Mouse (Mus musculus): ENCODE data around the gene Palb2. TPM values are rescaled to one million over a fixed set of nuclear protein-coding genes. Genes with fewer than 3 reads are reported as not detected.

Palb2 gene
- polyA plus RNA-seq, 1 experiment, result 10.7 TPM

- WGBS, result under 1% methylated on average over 60 of the region's 60 CpGs
- H3K4me1 ChIP-seq (ENCODE audit: control insufficient read depth, insufficient read depth, low read length), result peaks cover 4% of the 10 kb centered on the region
- peak within 1 kb of the TSS; percentile 81 for H3K27ac ChIP-seq (ENCODE audit: control insufficient read depth, insufficient read depth, low read depth, low read length, poor library complexity)
- H3K4me3 ChIP-seq (replicated peaks; ENCODE audit: control insufficient read depth, low read depth, low read length), result peak within 1 kb of the TSS; percentile 95
- no peak for TF ChIP-seq CTCF (IDR thresholded peaks at IDR 0.05; ENCODE audit: control insufficient read depth, insufficient read depth, low read length)
- peak; percentile 38; the same call in 1 of the 2 replicates for TF ChIP-seq POLR2A (IDR thresholded peaks at IDR 0.05; ENCODE audit: borderline replicate concordance, control insufficient read depth, low read depth, low read length)
Measured at GRCm38 (mm10) chr7:122066945-122067516, 65.8 kb downstream of the Palb2 start, which contains the start of the genes Ubfd1 and Ears2. Gene Ubfd1 (plus strand): TSS chr7:122067175. Gene Ears2 (minus strand): TSS chr7:122067263.

- TF ChIP-seq CTCF (IDR thresholded peaks at IDR 0.05; ENCODE audit: control insufficient read depth, insufficient read depth, low read length), result no peak
- TF ChIP-seq POLR2A (IDR thresholded peaks at IDR 0.05; ENCODE audit: borderline replicate concordance, control insufficient read depth, low read depth, low read length), result no peak
- peak overlapping the region; percentile 81 for H3K27ac ChIP-seq (ENCODE audit: control insufficient read depth, insufficient read depth, low read depth, low read length, poor library complexity)
- H3K4me3 ChIP-seq (replicated peaks; ENCODE audit: control insufficient read depth, low read depth, low read length), result peak overlapping the region; percentile 95
- peaks cover 2% of the 10 kb centered on the region; the same call in 1 of the 2 replicates for H3K4me1 ChIP-seq (ENCODE audit: control insufficient read depth, insufficient read depth, low read length)
- 3% methylated on average over 31 of the region's 31 CpGs for WGBS
Measured at GRCm38 (mm10) chr7:122066102-122066944, 66.5 kb downstream of the Palb2 start.

- 53% methylated on average over 1 of the region's 1 CpGs for WGBS
- Histone ChIP-seq H3K4me3 (replicated peaks; ENCODE audit: control insufficient read depth, low read depth, low read length) (no peak overlapping the region), H3K4me1 (ENCODE audit: control insufficient read depth, insufficient read depth, low read length) (peaks cover 2% of the 10 kb centered on the region; the same call in 1 of the 2 replicates), H3K27ac (ENCODE audit: control insufficient read depth, insufficient read depth, low read depth, low read length, poor library complexity) (no peak overlapping the region)
- TF ChIP-seq POLR2A (IDR thresholded peaks at IDR 0.05; ENCODE audit: borderline replicate concordance, control insufficient read depth, low read depth, low read length), result no peak
- no peak for TF ChIP-seq CTCF (IDR thresholded peaks at IDR 0.05; ENCODE audit: control insufficient read depth, insufficient read depth, low read length)
Measured at GRCm38 (mm10) chr7:122065656-122066055, 67.1 kb downstream of the Palb2 start.

Other genes starting within 250 kb of the Palb2 start
- gene Cog7, start 151.3 kb downstream of the Palb2 start, polyA plus RNA-seq (2011; ENCODE audit: insufficient read depth, insufficient read length, low replicate concordance, missing spikeins), result 3.4 and 9.2 TPM in 2 replicates
- 23.3 and 35.6 TPM in 2 replicates for gene Gga2, start 111.8 kb downstream of the Palb2 start, polyA plus RNA-seq (2011; ENCODE audit: insufficient read depth, insufficient read length, low replicate concordance, missing spikeins)
- gene Ubfd1, start 65.8 kb downstream of the Palb2 start, polyA plus RNA-seq (2011; ENCODE audit: insufficient read depth, insufficient read length, low replicate concordance, missing spikeins), result 9.0 and 13.8 TPM in 2 replicates
- gene Ears2, start 65.7 kb downstream of the Palb2 start, polyA plus RNA-seq (2011; ENCODE audit: insufficient read depth, insufficient read length, low replicate concordance, missing spikeins), result 1.6 and 2.3 TPM in 2 replicates
- gene Ndufab1, start 31.1 kb downstream of the Palb2 start, polyA plus RNA-seq (2011; ENCODE audit: insufficient read depth, insufficient read length, low replicate concordance, missing spikeins), result 74.3 and 130 TPM in 2 replicates
- gene Dctn5, start 56 bp upstream of the Palb2 start, polyA plus RNA-seq (2011; ENCODE audit: insufficient read depth, insufficient read length, low replicate concordance, missing spikeins), result 46.6 and 62.2 TPM in 2 replicates
- gene Plk1, start 26.5 kb upstream of the Palb2 start, polyA plus RNA-seq (2011; ENCODE audit: insufficient read depth, insufficient read length, low replicate concordance, missing spikeins), result 36.1 and 36.6 TPM in 2 replicates
- 0.32 TPM in 1 of 2 replicates, not detected in the other for gene Ern2, start 53.2 kb upstream of the Palb2 start, polyA plus RNA-seq (2011; ENCODE audit: insufficient read depth, insufficient read length, low replicate concordance, missing spikeins)
- 4.7 and 8.3 TPM in 2 replicates for gene Chp2, start 86.5 kb upstream of the Palb2 start, polyA plus RNA-seq (2011; ENCODE audit: insufficient read depth, insufficient read length, low replicate concordance, missing spikeins)
- gene Prkcb, start 155.8 kb upstream of the Palb2 start, polyA plus RNA-seq (2011; ENCODE audit: insufficient read depth, insufficient read length, low replicate concordance, missing spikeins), result 47.9 and 115 TPM in 2 replicates